Comparison of ENCODE assay signal across 17 mouse cellular contexts in genomic region chr11:62876445-62876844, GRCm38 (mm10).
"Had no signal": no experiment of that assay in that cellular context is flagged by ENCODE, and none has a peak within 500 bp of the region (broad histone marks: within the 10 kb centered on the region; RNA-seq: fewer than 3 reads in every experiment).

No protein-coding gene starts in this region.

- H3K4me2 ChIP-seq: limb, embryonic 12.5 days; limb, embryonic 15.5 days; liver, embryonic 11.5 days; lung, embryonic 14.5 days; midbrain, embryonic 12.5 days; midbrain, embryonic 15.5 days; neural tube, embryonic 13.5 days had no signal

- DNase-seq: kidney, postnatal 14 days; kidney, postnatal 4 days; left cerebral cortex, postnatal 4 days; liver, postnatal 0 days; right cerebral cortex, postnatal 4 days; thymus, adult 18-20 months; thymus, postnatal 36 days had no signal

- ATAC-seq: liver, postnatal 0 days; lung, postnatal 0 days; midbrain, embryonic 15.5 days had no signal

- H3K9me3 ChIP-seq: limb, embryonic 12.5 days; limb, embryonic 15.5 days; midbrain, embryonic 12.5 days; midbrain, embryonic 15.5 days; neural tube, embryonic 13.5 days had no signal

- H3K9ac ChIP-seq: limb, embryonic 12.5 days; limb, embryonic 15.5 days; liver, embryonic 14.5 days; liver, postnatal 0 days; lung, embryonic 14.5 days; midbrain, embryonic 12.5 days; midbrain, embryonic 15.5 days; neural tube, embryonic 13.5 days had no signal

- H3K27me3 ChIP-seq: limb, embryonic 12.5 days; limb, embryonic 15.5 days; midbrain, embryonic 12.5 days; midbrain, embryonic 15.5 days; neural tube, embryonic 13.5 days had no signal

- H3K4me3 ChIP-seq: limb, embryonic 12.5 days; limb, embryonic 15.5 days; midbrain, embryonic 12.5 days; midbrain, embryonic 15.5 days; neural tube, embryonic 13.5 days had no signal

- H3K36me3 ChIP-seq: limb, embryonic 12.5 days; limb, embryonic 15.5 days; midbrain, embryonic 12.5 days; midbrain, embryonic 15.5 days; neural tube, embryonic 13.5 days had no signal

- H3K27ac ChIP-seq: limb, embryonic 12.5 days; limb, embryonic 15.5 days; liver, embryonic 14.5 days; macrophage; midbrain, embryonic 12.5 days; midbrain, embryonic 15.5 days; neural tube, embryonic 13.5 days had no signal
